Mouse (Mus musculus): ENCODE measurements around the gene Prkag3. TPM values are rescaled to one million over a fixed set of nuclear protein-coding genes. Genes with fewer than 3 reads are reported as not detected.

Prkag3 gene
- polyA plus RNA-seq, 1 experiment = 0.52 TPM

GRCm38 (mm10) chr1:74736977-74737376 is 12.0 kb downstream of the Prkag3 start:
- Histone ChIP-seq H3K27ac (ENCODE audit: control insufficient read depth, insufficient read depth, low read depth, low read length, poor library complexity) (no peak overlapping the region), H3K4me3 (replicated peaks; ENCODE audit: control insufficient read depth, low read depth, low read length) (no peak overlapping the region), H3K4me1 (ENCODE audit: control insufficient read depth, insufficient read depth, low read length) (no peaks in the 10 kb centered on the region)
- TF ChIP-seq CTCF (IDR thresholded peaks at IDR 0.05; ENCODE audit: control insufficient read depth, insufficient read depth, low read length) (no peak), POLR2A (IDR thresholded peaks at IDR 0.05; ENCODE audit: borderline replicate concordance, control insufficient read depth, low read depth, low read length) (no peak)
- WGBS = 86% methylated on average over 12 of the region's 12 CpGs

GRCm38 (mm10) chr1:74728446-74728845 is 20.6 kb downstream of the Prkag3 start:
- no peak for TF ChIP-seq CTCF (IDR thresholded peaks at IDR 0.05; ENCODE audit: control insufficient read depth, insufficient read depth, low read length)
- no peak for TF ChIP-seq POLR2A (IDR thresholded peaks at IDR 0.05; ENCODE audit: borderline replicate concordance, control insufficient read depth, low read depth, low read length)
- Histone ChIP-seq H3K27ac (ENCODE audit: control insufficient read depth, insufficient read depth, low read depth, low read length, poor library complexity) (no peak overlapping the region), H3K4me3 (replicated peaks; ENCODE audit: control insufficient read depth, low read depth, low read length) (no peak overlapping the region), H3K4me1 (ENCODE audit: control insufficient read depth, insufficient read depth, low read length) (no peaks in the 10 kb centered on the region)
- WGBS = 60% methylated on average over 8 of the region's 8 CpGs

- no peak overlapping the region for H3K4me3 ChIP-seq (replicated peaks; ENCODE audit: control insufficient read depth, low read depth, low read length)
- H3K27ac ChIP-seq (ENCODE audit: control insufficient read depth, insufficient read depth, low read depth, low read length, poor library complexity) = no peak overlapping the region
- no peak for TF ChIP-seq POLR2A (IDR thresholded peaks at IDR 0.05; ENCODE audit: borderline replicate concordance, control insufficient read depth, low read depth, low read length)
- TF ChIP-seq CTCF (IDR thresholded peaks at IDR 0.05; ENCODE audit: control insufficient read depth, insufficient read depth, low read length) = no peak
- no peaks in the 10 kb centered on the region for H3K4me1 ChIP-seq (ENCODE audit: control insufficient read depth, insufficient read depth, low read length)
- WGBS = 67% methylated on average over 5 of the region's 5 CpGs
Observed at GRCm38 (mm10) chr1:74726674-74727073, 22.3 kb downstream of the Prkag3 start.

GRCm38 (mm10) chr1:74726114-74726513 is 22.9 kb downstream of the Prkag3 start:
- no peaks in the 10 kb centered on the region for H3K4me1 ChIP-seq (ENCODE audit: control insufficient read depth, insufficient read depth, low read length)
- 78% methylated on average over 5 of the region's 5 CpGs for WGBS
- no peak overlapping the region for H3K4me3 ChIP-seq (replicated peaks; ENCODE audit: control insufficient read depth, low read depth, low read length)
- no peak overlapping the region for H3K27ac ChIP-seq (ENCODE audit: control insufficient read depth, insufficient read depth, low read depth, low read length, poor library complexity)
- TF ChIP-seq POLR2A (IDR thresholded peaks at IDR 0.05; ENCODE audit: borderline replicate concordance, control insufficient read depth, low read depth, low read length) = no peak
- TF ChIP-seq CTCF (IDR thresholded peaks at IDR 0.05; ENCODE audit: control insufficient read depth, insufficient read depth, low read length) = no peak

- TF ChIP-seq CTCF (IDR thresholded peaks at IDR 0.05; ENCODE audit: control insufficient read depth, insufficient read depth, low read length) (peak; percentile 32; the same call in 1 of the 2 replicates), POLR2A (IDR thresholded peaks at IDR 0.05; ENCODE audit: borderline replicate concordance, control insufficient read depth, low read depth, low read length) (no peak)
- Histone ChIP-seq H3K4me1 (ENCODE audit: control insufficient read depth, insufficient read depth, low read length) (no peaks in the 10 kb centered on the region), H3K4me3 (replicated peaks; ENCODE audit: control insufficient read depth, low read depth, low read length) (no peak overlapping the region), H3K27ac (ENCODE audit: control insufficient read depth, insufficient read depth, low read depth, low read length, poor library complexity) (no peak overlapping the region)
- 71% methylated on average over 2 of the region's 2 CpGs for WGBS
Observed at GRCm38 (mm10) chr1:74723748-74724147, 25.3 kb downstream of the Prkag3 start.

- H3K4me1 ChIP-seq (ENCODE audit: control insufficient read depth, insufficient read depth, low read length) = no peaks in the 10 kb centered on the region
- TF ChIP-seq CTCF (IDR thresholded peaks at IDR 0.05; ENCODE audit: control insufficient read depth, insufficient read depth, low read length) (no peak), POLR2A (IDR thresholded peaks at IDR 0.05; ENCODE audit: borderline replicate concordance, control insufficient read depth, low read depth, low read length) (no peak)
- H3K27ac ChIP-seq (ENCODE audit: control insufficient read depth, insufficient read depth, low read depth, low read length, poor library complexity) = no peak overlapping the region
- no peak overlapping the region for H3K4me3 ChIP-seq (replicated peaks; ENCODE audit: control insufficient read depth, low read depth, low read length)
- WGBS = 79% methylated on average over 6 of the region's 6 CpGs
Observed at GRCm38 (mm10) chr1:74721657-74722056, 27.4 kb downstream of the Prkag3 start.

- WGBS = 73% methylated on average over 3 of the region's 3 CpGs
- Histone ChIP-seq H3K4me3 (replicated peaks; ENCODE audit: control insufficient read depth, low read depth, low read length) (no peak overlapping the region), H3K27ac (ENCODE audit: control insufficient read depth, insufficient read depth, low read depth, low read length, poor library complexity) (no peak overlapping the region), H3K4me1 (ENCODE audit: control insufficient read depth, insufficient read depth, low read length) (no peaks in the 10 kb centered on the region; the same call in 1 of the 2 replicates)
- TF ChIP-seq CTCF (IDR thresholded peaks at IDR 0.05; ENCODE audit: control insufficient read depth, insufficient read depth, low read length) (no peak), POLR2A (IDR thresholded peaks at IDR 0.05; ENCODE audit: borderline replicate concordance, control insufficient read depth, low read depth, low read length) (no peak)
Observed at GRCm38 (mm10) chr1:74719281-74719680, 29.7 kb downstream of the Prkag3 start.

GRCm38 (mm10) chr1:74718113-74718512 is 30.9 kb downstream of the Prkag3 start:
- no peaks in the 10 kb centered on the region; the same call in 1 of the 2 replicates for H3K4me1 ChIP-seq (ENCODE audit: control insufficient read depth, insufficient read depth, low read length)
- no peak for TF ChIP-seq CTCF (IDR thresholded peaks at IDR 0.05; ENCODE audit: control insufficient read depth, insufficient read depth, low read length)
- no peak for TF ChIP-seq POLR2A (IDR thresholded peaks at IDR 0.05; ENCODE audit: borderline replicate concordance, control insufficient read depth, low read depth, low read length)
- WGBS = 95% methylated on average over 8 of the region's 8 CpGs
- no peak overlapping the region for H3K27ac ChIP-seq (ENCODE audit: control insufficient read depth, insufficient read depth, low read depth, low read length, poor library complexity)
- H3K4me3 ChIP-seq (replicated peaks; ENCODE audit: control insufficient read depth, low read depth, low read length) = no peak overlapping the region

- H3K4me1 ChIP-seq (ENCODE audit: control insufficient read depth, insufficient read depth, low read length) = no peaks in the 10 kb centered on the region; the same call in 1 of the 2 replicates
- TF ChIP-seq CTCF (IDR thresholded peaks at IDR 0.05; ENCODE audit: control insufficient read depth, insufficient read depth, low read length) = no peak
- no peak overlapping the region for H3K27ac ChIP-seq (ENCODE audit: control insufficient read depth, insufficient read depth, low read depth, low read length, poor library complexity)
- 75% methylated on average over 6 of the region's 6 CpGs for WGBS
- H3K4me3 ChIP-seq (replicated peaks; ENCODE audit: control insufficient read depth, low read depth, low read length) = no peak overlapping the region
Observed at GRCm38 (mm10) chr1:74715886-74716285, 33.1 kb downstream of the Prkag3 start.

Measured in bone marrow, adult 2 months (tissue).